Comparison of ENCODE assay signal across 8 mouse cellular contexts in the genomic region with DNA sequence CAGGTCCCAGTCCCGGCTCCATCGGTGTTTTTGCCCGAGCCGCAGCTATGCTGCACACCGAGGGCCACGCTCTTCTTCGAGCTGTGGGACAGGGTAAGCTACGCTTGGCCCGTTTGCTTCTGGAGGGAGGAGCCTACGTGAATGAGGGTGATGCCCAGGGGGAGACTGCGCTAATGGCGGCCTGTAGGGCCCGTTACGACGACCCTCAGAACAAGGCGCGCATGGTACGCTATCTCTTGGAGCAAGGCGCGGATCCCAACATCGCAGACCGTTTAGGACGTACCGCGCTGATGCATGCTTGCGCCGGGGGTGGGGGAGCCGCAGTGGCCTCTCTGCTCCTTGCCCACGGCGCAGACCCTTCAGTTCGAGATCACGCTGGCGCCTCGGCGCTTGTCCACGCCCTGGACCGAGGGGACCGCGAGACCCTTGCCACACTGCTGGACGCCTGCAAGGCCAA. TPM values are rescaled to one million over a fixed set of nuclear protein-coding genes. Genes with fewer than 3 reads are reported as not detected.
DNase-seq lines count a peak whose midpoint lies in the region; ATAC-seq and TF ChIP-seq lines count a peak whose summit lies in the region.

No protein-coding gene starts in this region.

- peak overlapping the region; percentile 48 for H3K4me3 ChIP-seq in embryonic facial prominence, embryonic 15.5 days (replicated peaks)
- peak overlapping the region; percentile 52 for H3K4me3 ChIP-seq in hindbrain, postnatal 0 days (ENCODE audit: low read length)
- H3K4me3 ChIP-seq in midbrain, embryonic 13.5 days (replicated peaks): peak overlapping the region; percentile 51

- peak; percentile 50 to 67 for DNase-seq in left cerebral cortex, postnatal 36 days (ENCODE audit: low spot score in 2 of 2)
- no peak for DNase-seq in left cerebral cortex, adult 18-20 months (ENCODE audit: low spot score in 2 of 2)
- peak; percentile 71 for DNase-seq in brain, embryonic 14.5 days (ENCODE audit: low read depth)
- DNase-seq in hindbrain, postnatal 0 days (ENCODE audit: low spot score): peak; percentile 60
- DNase-seq in yolk sac, embryonic 10.5 days (ENCODE audit: low spot score): peak; percentile 12
- no peak for DNase-seq in urinary bladder, postnatal 4 days (ENCODE audit: low spot score in 2 of 2)

- TF ChIP-seq CTCF in brain, embryonic 14.5 days (IDR thresholded peaks at IDR 0.05; ENCODE audit: borderline replicate concordance, extremely low read depth, insufficient read depth, insufficient read length): no peak
- no peak for TF ChIP-seq CTCF in hindbrain, postnatal 0 days (IDR thresholded peaks at IDR 0.05; ENCODE audit: low read depth)

- H3K27ac ChIP-seq in embryonic facial prominence, embryonic 15.5 days (replicated peaks): peak overlapping the region; percentile 58
- peak overlapping the region; percentile 77 for H3K27ac ChIP-seq in hindbrain, postnatal 0 days
- H3K27ac ChIP-seq in midbrain, embryonic 13.5 days: peak overlapping the region; percentile 64

- H3K27me3 ChIP-seq in embryonic facial prominence, embryonic 15.5 days: peaks cover 12% of the 10 kb centered on the region
- no peaks in the 10 kb centered on the region for H3K27me3 ChIP-seq in hindbrain, postnatal 0 days (ENCODE audit: insufficient read depth, low read length)
- peaks cover 14% of the 10 kb centered on the region; the same call in 1 of the 2 replicates for H3K27me3 ChIP-seq in midbrain, embryonic 13.5 days

- under 1% methylated on average over 40 of the region's 40 CpGs for WGBS in embryonic facial prominence, embryonic 15.5 days
- WGBS in hindbrain, postnatal 0 days: under 1% methylated on average over 40 of the region's 40 CpGs
- WGBS in midbrain, embryonic 13.5 days: under 1% methylated on average over 40 of the region's 40 CpGs

- ATAC-seq in embryonic facial prominence, embryonic 15.5 days (ENCODE audit: insufficient number of reproducible peaks, low FRiP score, low TSS enrichment, low read depth): no peak
- peak; percentile 0; the same call in 1 of the 2 replicates for ATAC-seq in hindbrain, postnatal 0 days
- 0 out of 2 replicates have a peak, but pooled peaks have one; percentile 4 for ATAC-seq in midbrain, embryonic 13.5 days

- no peak for TF ChIP-seq POLR2A in brain, embryonic 14.5 days (IDR thresholded peaks at IDR 0.05; ENCODE audit: borderline replicate concordance, extremely low read depth, insufficient read depth, insufficient read length, poor library complexity, severe bottlenecking)

- no peaks in the 10 kb centered on the region for H3K36me3 ChIP-seq in embryonic facial prominence, embryonic 15.5 days
- no peaks in the 10 kb centered on the region for H3K36me3 ChIP-seq in hindbrain, postnatal 0 days (ENCODE audit: insufficient read depth, low read length)
- no peaks in the 10 kb centered on the region for H3K36me3 ChIP-seq in midbrain, embryonic 13.5 days

- no peaks in the 10 kb centered on the region for H3K9me3 ChIP-seq in embryonic facial prominence, embryonic 15.5 days (replicated peaks)
- H3K9me3 ChIP-seq in hindbrain, postnatal 0 days (ENCODE audit: low read length): no peaks in the 10 kb centered on the region
- H3K9me3 ChIP-seq in midbrain, embryonic 13.5 days: no peaks in the 10 kb centered on the region

- peaks cover 49% of the 10 kb centered on the region for H3K4me1 ChIP-seq in embryonic facial prominence, embryonic 15.5 days
- peaks cover 28% of the 10 kb centered on the region for H3K4me1 ChIP-seq in hindbrain, postnatal 0 days (ENCODE audit: insufficient read depth, low read length)
- H3K4me1 ChIP-seq in midbrain, embryonic 13.5 days (replicated peaks): peaks cover 71% of the 10 kb centered on the region

- intact Hi-C loops in left cerebral cortex, postnatal 36 days (cut with DNase I): loop anchor here (2.0 to 5.0 kb wide), 3 partner anchors 21 to 335 kb away; a partner anchor contains a TSS

- peak overlapping the region; percentile 35 for H3K9ac ChIP-seq in embryonic facial prominence, embryonic 15.5 days
- H3K9ac ChIP-seq in hindbrain, postnatal 0 days (replicated peaks; ENCODE audit: low read length): peak overlapping the region; percentile 69
- H3K9ac ChIP-seq in midbrain, embryonic 13.5 days (replicated peaks): peak overlapping the region; percentile 74

- peak overlapping the region; percentile 92 for H3K4me2 ChIP-seq in embryonic facial prominence, embryonic 15.5 days (replicated peaks)
- H3K4me2 ChIP-seq in hindbrain, postnatal 0 days (ENCODE audit: low read depth, low read length): peak overlapping the region; percentile 81
- peak overlapping the region; percentile 85 for H3K4me2 ChIP-seq in midbrain, embryonic 13.5 days (replicated peaks)

RNA-seq across cellular contexts. Expression of a gene that starts 1.0 kb away (rescaled TPM):
- 10 to 100 TPM; 68.9 to 75.7 TPM for total RNA-seq in left cerebral cortex, postnatal 36 days (2021)
- 10 to 100 TPM; 67.3 to 77.4 TPM for total RNA-seq in left cerebral cortex, adult 18-20 months (2021)
- polyA plus RNA-seq in brain, embryonic 14.5 days (2012; rRNA removed): 9.5 and 12.4 TPM in 2 replicates
- 2.2 and 3.0 TPM in 2 replicates for polyA plus RNA-seq in embryonic facial prominence, embryonic 15.5 days (2015; fragmentation: Nextera tagmentation; extraction: Ambion mirVana)
- 26.4 and 29.6 TPM in 2 replicates for total RNA-seq in hindbrain, postnatal 0 days (2014; rRNA removed)
- polyA plus RNA-seq in hindbrain, postnatal 0 days (2015; fragmentation: Nextera tagmentation; extraction: Ambion mirVana): 14.2 and 15.3 TPM in 2 replicates
- 5.3 and 6.5 TPM in 2 replicates for polyA plus RNA-seq in midbrain, embryonic 13.5 days (2015; fragmentation: Nextera tagmentation; extraction: Ambion mirVana)

RNA-seq across cellular contexts. Expression of a gene that starts 3.5 kb away (rescaled TPM):
- 10 to 100 TPM; 22.5 to 29.9 TPM for total RNA-seq in left cerebral cortex, postnatal 36 days (2021)
- 10 to 100 TPM; 24.0 to 24.8 TPM for total RNA-seq in left cerebral cortex, adult 18-20 months (2021)
- 30.1 and 39.1 TPM in 2 replicates for polyA plus RNA-seq in brain, embryonic 14.5 days (2012; rRNA removed)
- 43.6 and 48.5 TPM in 2 replicates for polyA plus RNA-seq in embryonic facial prominence, embryonic 15.5 days (2015; fragmentation: Nextera tagmentation; extraction: Ambion mirVana)
- 10.7 and 11.2 TPM in 2 replicates for total RNA-seq in hindbrain, postnatal 0 days (2014; rRNA removed)
- polyA plus RNA-seq in hindbrain, postnatal 0 days (2015; fragmentation: Nextera tagmentation; extraction: Ambion mirVana): 31.9 and 32.9 TPM in 2 replicates
- 41.1 and 42.0 TPM in 2 replicates for polyA plus RNA-seq in midbrain, embryonic 13.5 days (2015; fragmentation: Nextera tagmentation; extraction: Ambion mirVana)

RNA-seq across cellular contexts. Expression of a gene that starts 3.5 kb away (rescaled TPM):
- total RNA-seq in left cerebral cortex, postnatal 36 days (2021): 10 to 100 TPM; 17.3 to 18.3 TPM
- total RNA-seq in left cerebral cortex, adult 18-20 months (2021): 10 to 100 TPM; 20.8 to 21.5 TPM
- 86.8 and 88.9 TPM in 2 replicates for polyA plus RNA-seq in brain, embryonic 14.5 days (2012; rRNA removed)
- polyA plus RNA-seq in embryonic facial prominence, embryonic 15.5 days (2015; fragmentation: Nextera tagmentation; extraction: Ambion mirVana): 8.7 and 10.1 TPM in 2 replicates
- total RNA-seq in hindbrain, postnatal 0 days (2014; rRNA removed): 45.0 and 48.4 TPM in 2 replicates
- 3.9 and 5.2 TPM in 2 replicates for polyA plus RNA-seq in hindbrain, postnatal 0 days (2015; fragmentation: Nextera tagmentation; extraction: Ambion mirVana)
- polyA plus RNA-seq in midbrain, embryonic 13.5 days (2015; fragmentation: Nextera tagmentation; extraction: Ambion mirVana): 5.7 and 6.2 TPM in 2 replicates

RNA-seq across cellular contexts. Expression of a gene that starts 20.7 kb away (rescaled TPM):
- not detected for total RNA-seq in left cerebral cortex, postnatal 36 days (2021)
- not detected for total RNA-seq in left cerebral cortex, adult 18-20 months (2021)
- polyA plus RNA-seq in brain, embryonic 14.5 days (2012; rRNA removed): not detected in 2 replicates
- 1.5 and 2.0 TPM in 2 replicates for polyA plus RNA-seq in embryonic facial prominence, embryonic 15.5 days (2015; fragmentation: Nextera tagmentation; extraction: Ambion mirVana)
- not detected in 2 replicates for total RNA-seq in hindbrain, postnatal 0 days (2014; rRNA removed)
- 0.48 and 0.96 TPM in 2 replicates for polyA plus RNA-seq in hindbrain, postnatal 0 days (2015; fragmentation: Nextera tagmentation; extraction: Ambion mirVana)
- polyA plus RNA-seq in midbrain, embryonic 13.5 days (2015; fragmentation: Nextera tagmentation; extraction: Ambion mirVana): 0.81 and 1.7 TPM in 2 replicates

RNA-seq across cellular contexts. Expression of a gene that starts 32.3 kb away (rescaled TPM):
- total RNA-seq in left cerebral cortex, postnatal 36 days (2021): 10 to 100 TPM; 37.4 to 43.7 TPM
- 10 to 100 TPM; 41.5 to 49.6 TPM for total RNA-seq in left cerebral cortex, adult 18-20 months (2021)
- 42.9 and 57.2 TPM in 2 replicates for polyA plus RNA-seq in brain, embryonic 14.5 days (2012; rRNA removed)
- 119 and 121 TPM in 2 replicates for polyA plus RNA-seq in embryonic facial prominence, embryonic 15.5 days (2015; fragmentation: Nextera tagmentation; extraction: Ambion mirVana)
- total RNA-seq in hindbrain, postnatal 0 days (2014; rRNA removed): 14.9 and 17.0 TPM in 2 replicates
- polyA plus RNA-seq in hindbrain, postnatal 0 days (2015; fragmentation: Nextera tagmentation; extraction: Ambion mirVana): 114 TPM in 2 replicates
- polyA plus RNA-seq in midbrain, embryonic 13.5 days (2015; fragmentation: Nextera tagmentation; extraction: Ambion mirVana): 147 TPM in 2 replicates

Comparison
In these comparisons a context has a peak if more than half of its experiments do, and no peak if none do; other contexts are left out.
1. DNase-seq: peak in left cerebral cortex, postnatal 36 days (2 of 2), brain, embryonic 14.5 days (single experiment), hindbrain, postnatal 0 days (single experiment) and yolk sac, embryonic 10.5 days (single experiment); none in left cerebral cortex, adult 18-20 months (0 of 2) and urinary bladder, postnatal 4 days (0 of 2).
2. Peak in every context shown above with its lines, with median percentiles within 50 percentile points of each other: H3K27ac ChIP-seq, H3K4me2 ChIP-seq, H3K4me3 ChIP-seq and H3K9ac ChIP-seq.